Mouse (Mus musculus) embryonic fibroblast, embryonic 13.5 days (primary cell): ENCODE data around the gene Sympk.

Source experiments
- CTCF ChIP-seq: IDR thresholded peaks from 2 replicates; pipeline ENCODE4 v1.5.1; 2011; ENCODE audit warnings: mild to moderate bottlenecking, control low read depth, low read length, moderate library complexity, borderline replicate concordance; ENCODE audit not compliant: insufficient read depth
- POLR2A ChIP-seq: IDR thresholded peaks from 2 replicates; pipeline ENCODE4 v1.6.1; 2011; ENCODE audit warnings: low read depth, mild to moderate bottlenecking, control low read depth, low read length, moderate library complexity

- TF ChIP-seq POLR2A: no peak
- no peak for TF ChIP-seq CTCF
Measured at GRCm38 (mm10) chr7:19001807-19002085, 22.4 kb upstream of the Sympk start.
